Mouse (Mus musculus) brown adipose tissue, adult 24 weeks (tissue): ENCODE data around the gene Klk8. TPM values are rescaled to one million over a fixed set of nuclear protein-coding genes. Genes with fewer than 3 reads are reported as not detected.
A peak's percentile ranks its signal among the peaks of the same experiment; 100 is the strongest.

Experiments
- H3K27ac ChIP-seq: fragments of 200-500 bp; replicated peaks from 2 replicates; pipeline ENCODE4 v1.5.1; 2012; ENCODE audit warnings: low read depth, mild to moderate bottlenecking, low read length
- H3K4me1 ChIP-seq: fragments of 200-500 bp; 2 replicates; pipeline ENCODE4 v1.6.1; 2012; ENCODE audit warnings: low read length, mixed read lengths; ENCODE audit not compliant: control insufficient read depth, insufficient read depth, insufficient read length
- H3K4me3 ChIP-seq: fragments of 200-500 bp; 2 replicates; pipeline ENCODE4 v1.5.1; 2012; ENCODE audit warnings: low read depth, mild to moderate bottlenecking, low read length, moderate library complexity; ENCODE audit not compliant: insufficient read depth
- polyA plus RNA-seq: library from polyadenylated mRNA; stranded (reverse); fragments of >200 nt; gene quantifications from 2 replicates; pipeline ENCODE4 v1.2.4, GENCODE M21; 2012; ENCODE audit not compliant: missing spikeins, insufficient read depth, insufficient read length

Gene Klk8
- 2.3 and 3.4 TPM in 2 replicates for polyA plus RNA-seq

GRCm38 (mm10) chr7:43797333-43797769 is at the start of gene Klk8:
TSS of gene Klk8 (plus strand) at chr7:43797577.
- peaks cover 2% of the 10 kb centered on the region; the same call in 1 of the 2 replicates for H3K4me1 ChIP-seq
- no peak within 1 kb of the TSS for H3K27ac ChIP-seq
- H3K4me3 ChIP-seq: peak within 1 kb of the TSS; percentile 71

DNA sequence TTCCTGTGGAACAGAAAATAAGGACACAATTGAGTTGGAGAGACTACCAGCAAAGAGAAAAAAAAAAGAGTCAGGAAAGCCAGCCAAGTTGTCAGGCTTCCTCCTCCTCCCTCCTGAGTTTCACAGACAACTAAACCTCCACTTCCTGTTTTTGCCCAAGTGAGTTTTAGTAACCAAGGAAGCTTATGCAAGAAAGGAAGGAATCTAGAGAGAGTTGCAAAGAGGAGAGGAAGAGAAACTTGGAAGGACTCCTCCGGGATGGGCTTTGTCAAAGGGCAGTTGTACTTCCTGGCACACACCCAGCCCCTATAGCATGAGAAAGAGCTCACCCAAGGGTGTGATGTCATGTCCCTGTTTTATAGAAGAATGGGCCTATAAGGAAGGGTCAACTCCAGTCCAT is 49.6 kb upstream of the Klk8 start:
- peak overlapping the region; percentile 62 for H3K27ac ChIP-seq
- H3K4me3 ChIP-seq: no peak overlapping the region
- H3K4me1 ChIP-seq: peaks cover 3% of the 10 kb centered on the region; the same call in 1 of the 2 replicates

DNA sequence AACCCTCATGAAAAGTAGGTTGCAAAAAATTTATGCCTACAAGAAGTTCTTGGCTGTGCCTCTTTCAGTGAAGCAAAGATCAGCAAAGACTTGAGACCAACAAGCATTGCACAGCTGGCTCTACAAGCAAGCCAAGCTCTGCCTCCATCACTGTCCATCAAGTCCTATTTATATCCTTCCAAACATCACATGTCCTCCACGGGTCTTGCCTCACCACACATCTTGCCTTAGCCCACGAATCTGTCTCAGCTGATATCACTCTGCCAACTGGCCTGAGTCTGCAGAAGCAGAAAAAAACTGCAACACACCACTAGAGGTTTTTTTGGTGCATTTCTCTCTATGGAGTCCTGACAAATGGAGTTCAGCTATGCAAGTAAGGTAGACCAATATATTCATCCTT is 44.6 kb upstream of the Klk8 start:
- H3K27ac ChIP-seq: no peak overlapping the region
- H3K4me3 ChIP-seq: no peak overlapping the region
- H3K4me1 ChIP-seq: peaks cover 3% of the 10 kb centered on the region; the same call in 1 of the 2 replicates

DNA sequence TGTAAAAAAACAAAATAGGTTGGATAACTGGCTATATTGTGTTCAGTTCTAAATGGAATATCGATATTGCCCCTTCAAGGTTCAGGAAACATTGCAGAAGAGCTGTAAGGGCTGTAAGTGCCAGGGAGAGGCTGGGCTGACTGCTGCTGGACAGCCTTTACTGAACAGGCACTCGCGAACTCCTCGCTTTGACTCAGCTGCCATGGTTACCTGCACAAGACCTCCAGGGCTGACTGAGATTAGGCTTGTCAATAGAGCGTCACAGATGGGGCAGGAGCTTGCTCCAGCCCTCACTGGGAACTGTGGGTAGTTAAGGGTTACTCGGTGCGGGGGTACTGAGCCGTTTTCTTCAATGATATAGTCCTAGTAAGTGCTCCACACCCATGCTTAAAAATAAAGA is 30.9 kb upstream of the Klk8 start:
- Histone ChIP-seq H3K4me3 (no peak overlapping the region), H3K27ac (no peak overlapping the region), H3K4me1 (no peaks in the 10 kb centered on the region)

GRCm38 (mm10) chr7:43768597-43768996 is 28.8 kb upstream of the Klk8 start, which contains the start of gene Klk12:
TSS of gene Klk12 (plus strand) at chr7:43768897.
- Histone ChIP-seq H3K27ac (no peak within 1 kb of the TSS), H3K4me1 (no peaks in the 10 kb centered on the region), H3K4me3 (no peak within 1 kb of the TSS)

DNA sequence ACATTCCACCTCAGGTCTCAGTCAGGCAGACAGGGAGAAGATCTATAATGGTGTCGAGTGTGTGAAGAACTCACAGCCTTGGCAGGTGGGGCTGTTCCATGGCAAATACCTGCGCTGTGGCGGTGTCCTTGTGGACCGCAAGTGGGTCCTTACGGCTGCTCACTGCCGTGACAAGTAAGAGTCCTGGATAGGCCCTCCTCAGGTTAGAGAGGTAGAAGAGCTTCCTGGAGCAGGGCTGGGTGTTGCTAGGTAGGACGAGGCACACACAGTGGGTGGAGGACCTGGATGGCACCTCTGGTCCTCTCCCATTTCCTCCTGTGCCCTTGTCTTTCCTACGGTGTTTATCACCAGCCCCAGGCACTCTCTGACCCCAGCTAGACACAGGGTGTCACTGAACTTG is 27.7 kb upstream of the Klk8 start:
- H3K4me3 ChIP-seq: no peak overlapping the region
- no peak overlapping the region for H3K27ac ChIP-seq
- H3K4me1 ChIP-seq: no peaks in the 10 kb centered on the region

DNA sequence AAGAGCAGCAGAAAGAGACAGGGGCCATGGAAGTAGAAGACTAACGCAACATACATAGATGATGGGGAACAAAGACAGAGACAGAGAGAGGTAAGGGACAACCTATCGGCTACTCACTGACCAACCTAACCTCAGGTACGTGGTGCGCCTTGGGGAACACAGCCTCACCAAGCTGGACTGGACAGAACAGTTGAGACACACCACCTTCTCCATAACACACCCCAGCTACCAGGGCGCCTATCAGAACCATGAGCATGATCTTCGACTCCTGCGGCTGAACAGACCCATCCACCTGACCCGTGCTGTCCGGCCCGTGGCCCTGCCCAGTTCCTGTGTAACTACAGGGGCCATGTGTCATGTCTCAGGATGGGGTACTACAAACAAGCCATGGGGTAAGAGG is 26.7 kb upstream of the Klk8 start:
- no peaks in the 10 kb centered on the region for H3K4me1 ChIP-seq
- H3K4me3 ChIP-seq: no peak overlapping the region
- H3K27ac ChIP-seq: no peak overlapping the region

DNA sequence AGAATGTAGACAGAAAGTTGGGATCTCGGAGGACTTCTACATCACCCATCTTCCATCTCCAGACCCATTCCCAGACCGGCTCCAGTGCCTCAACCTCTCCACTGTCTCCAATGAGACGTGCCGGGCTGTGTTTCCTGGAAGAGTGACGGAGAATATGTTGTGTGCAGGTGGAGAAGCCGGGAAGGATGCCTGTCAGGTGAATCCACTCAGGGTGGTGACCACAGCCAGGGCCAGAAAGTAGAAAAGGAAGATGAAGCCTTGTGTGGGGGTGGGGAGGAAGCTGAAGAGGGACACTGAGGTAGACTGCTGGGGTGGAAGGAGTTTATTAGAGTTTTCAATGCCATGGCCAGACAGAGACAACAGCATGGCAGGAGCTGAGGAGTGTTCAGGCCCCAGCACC is 25.5 kb upstream of the Klk8 start:
- H3K4me3 ChIP-seq: no peak overlapping the region
- no peak overlapping the region for H3K27ac ChIP-seq
- H3K4me1 ChIP-seq: no peaks in the 10 kb centered on the region

DNA sequence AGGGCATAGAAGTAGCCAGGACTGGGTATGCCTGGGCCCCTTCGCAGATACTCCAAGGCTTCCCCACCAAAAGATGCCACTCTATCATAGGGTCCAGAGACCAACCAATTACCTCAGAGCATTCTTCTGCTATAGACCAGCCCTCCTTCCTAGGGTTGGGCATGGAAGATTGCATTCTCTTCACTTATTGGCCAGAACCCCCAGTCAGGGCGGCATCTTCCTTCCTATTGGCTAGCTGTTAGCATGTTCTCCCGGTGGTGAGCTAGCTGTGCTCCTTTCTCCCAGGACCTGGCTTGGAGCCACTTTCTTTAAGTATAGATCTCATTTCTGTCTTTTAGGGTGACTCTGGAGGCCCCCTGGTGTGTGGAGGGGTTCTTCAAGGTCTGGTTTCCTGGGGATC is 24.5 kb upstream of the Klk8 start:
- Histone ChIP-seq H3K4me3 (no peak overlapping the region), H3K27ac (no peak overlapping the region), H3K4me1 (no peaks in the 10 kb centered on the region)

- H3K4me3 ChIP-seq: no peak within 1 kb of the TSS
- no peak within 1 kb of the TSS for H3K27ac ChIP-seq
- H3K4me1 ChIP-seq: no peaks in the 10 kb centered on the region
These were observed 23.0 kb upstream of the Klk8 start, which contains the start of gene Klk11 for GRCm38 (mm10) chr7:43774364-43774763. TSS of gene Klk11 (plus strand) at chr7:43774604.

DNA sequence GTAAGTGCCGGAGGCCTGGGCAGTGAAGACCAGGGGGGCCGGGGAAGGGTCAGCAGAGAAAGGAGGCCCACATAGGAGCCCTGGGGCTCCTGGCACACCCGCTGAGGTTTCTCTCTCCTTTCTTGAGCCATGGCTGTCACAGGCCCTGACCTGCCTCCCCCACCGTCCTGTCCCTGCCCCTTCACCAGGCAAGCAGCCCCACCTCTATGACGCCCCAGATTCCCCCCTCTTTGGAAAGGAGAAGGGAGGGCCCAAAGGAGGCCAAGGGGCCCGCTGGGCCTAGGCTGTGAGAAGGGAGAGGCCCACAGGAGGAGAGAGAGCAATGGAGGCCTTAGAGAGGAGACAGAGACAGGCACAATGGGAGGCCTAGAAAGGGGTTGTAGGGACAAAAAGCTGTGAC is 22.6 kb upstream of the Klk8 start:
- Histone ChIP-seq H3K4me3 (no peak overlapping the region), H3K27ac (no peak overlapping the region), H3K4me1 (no peaks in the 10 kb centered on the region)

- Histone ChIP-seq H3K4me1 (0 out of 2 replicates have a peak, but pooled peaks cover 4% of the 10 kb centered on the region), H3K4me3 (no peak overlapping the region), H3K27ac (no peak overlapping the region)
These were observed 21.9 kb upstream of the Klk8 start for GRCm38 (mm10) chr7:43775311-43776057.

DNA sequence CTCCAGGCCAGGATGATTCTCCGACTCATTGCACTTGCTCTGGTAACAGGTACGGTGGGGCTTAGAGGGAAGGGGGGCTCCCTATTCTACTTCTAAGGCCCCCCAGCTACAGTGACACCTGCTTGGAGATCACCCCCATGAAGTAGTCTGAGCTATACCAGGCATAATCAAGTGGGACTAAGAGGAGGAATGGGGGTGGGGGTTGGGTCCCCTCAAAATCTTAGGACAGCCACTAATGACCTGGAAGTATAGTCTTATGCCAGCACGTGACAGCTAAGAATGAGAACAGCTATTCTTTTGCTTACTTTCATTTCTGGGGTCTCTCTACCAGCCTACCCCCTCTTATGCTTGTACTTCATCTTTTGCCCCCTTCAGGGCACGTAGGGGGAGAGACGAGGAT is 20.9 kb upstream of the Klk8 start:
- Histone ChIP-seq H3K4me3 (no peak overlapping the region), H3K27ac (no peak overlapping the region), H3K4me1 (0 out of 2 replicates have a peak, but pooled peaks cover 6% of the 10 kb centered on the region)

- Histone ChIP-seq H3K4me3 (no peak overlapping the region), H3K4me1 (0 out of 2 replicates have a peak, but pooled peaks cover 6% of the 10 kb centered on the region), H3K27ac (no peak overlapping the region)
These were observed 20.0 kb upstream of the Klk8 start for GRCm38 (mm10) chr7:43777423-43777822.

GRCm38 (mm10) chr7:43778176-43778970 is 19.0 kb upstream of the Klk8 start:
- H3K4me1 ChIP-seq: 0 out of 2 replicates have a peak, but pooled peaks cover 6% of the 10 kb centered on the region
- no peak overlapping the region for H3K27ac ChIP-seq
- no peak overlapping the region for H3K4me3 ChIP-seq
